In the genomic region with DNA sequence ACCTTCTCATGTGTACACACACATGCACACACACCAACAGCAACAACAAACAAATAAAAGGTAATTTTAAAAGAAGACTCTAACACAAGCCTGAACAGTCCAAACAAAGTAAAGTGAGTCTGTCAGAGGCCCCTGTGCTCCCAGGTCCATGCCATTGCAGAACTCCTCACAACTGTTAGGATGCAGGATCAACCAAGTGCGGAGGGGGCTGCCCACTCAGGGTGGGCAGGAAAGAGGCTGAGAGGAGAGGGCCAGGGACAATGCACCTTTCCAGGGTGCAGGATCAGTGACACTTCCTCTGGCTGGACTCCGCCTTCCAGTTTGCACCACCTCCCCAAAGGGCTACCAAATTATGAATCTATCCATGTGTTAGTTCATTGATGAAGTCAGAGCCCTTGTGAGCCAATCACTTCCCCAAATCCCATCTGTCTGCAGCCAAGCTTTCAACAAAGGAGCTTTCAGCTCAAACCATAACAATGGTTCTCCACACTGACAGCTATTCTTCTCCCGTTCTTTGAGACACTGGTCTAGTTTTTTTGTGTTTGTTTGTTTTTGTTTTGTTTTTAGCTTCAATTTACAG, we compare ENCODE assay signal across 20 mouse cellular contexts. TPM values are rescaled to one million over a fixed set of nuclear protein-coding genes. Genes with fewer than 3 reads are reported as not detected.
DNase-seq lines count a peak whose midpoint lies in the region; ATAC-seq and TF ChIP-seq lines count a peak whose summit lies in the region.
"Had no signal": no experiment of that assay in that cellular context is flagged by ENCODE, and none has a peak within 500 bp of the region (broad histone marks: within the 10 kb centered on the region; RNA-seq: fewer than 3 reads in every experiment).

No protein-coding gene starts in this region.

- H3K4me1 ChIP-seq in hindbrain, embryonic 10.5 days (replicated peaks), result peaks cover 19% of the 10 kb centered on the region
- H3K4me1 ChIP-seq in hindbrain, embryonic 13.5 days (replicated peaks), result no peaks in the 10 kb centered on the region; the same call in none of the 2 replicates
- H3K4me1 ChIP-seq in midbrain, embryonic 12.5 days, result peaks cover 4% of the 10 kb centered on the region; the same call in 1 of the 2 replicates
- H3K4me1 ChIP-seq: embryonic facial prominence, embryonic 12.5 days; heart, embryonic 15.5 days; liver, embryonic 13.5 days; stomach, embryonic 15.5 days had no signal

- H3K27me3 ChIP-seq in hindbrain, embryonic 10.5 days (ENCODE audit: insufficient read depth, poor library complexity, severe bottlenecking), result 0 out of 2 replicates have a peak, but pooled peaks cover 3% of the 10 kb centered on the region
- no peaks in the 10 kb centered on the region for H3K27me3 ChIP-seq in hindbrain, embryonic 13.5 days
- H3K27me3 ChIP-seq in midbrain, embryonic 12.5 days, result no peaks in the 10 kb centered on the region
- H3K27me3 ChIP-seq: embryonic facial prominence, embryonic 12.5 days; heart, embryonic 15.5 days; liver, embryonic 13.5 days; stomach, embryonic 15.5 days had no signal

- intact Hi-C loops in left cerebral cortex, adult 2 months (cut with DNase I), result loop anchor here (2.0 kb wide), 1 partner anchor 35 kb away; no protein-coding TSS in a partner anchor
- intact Hi-C loops in left cerebral cortex, postnatal 25 days (cut with DNase I), result loop anchor here (2.0 kb wide), 1 partner anchor 39 kb away; no protein-coding TSS in a partner anchor

- no peak overlapping the region for H3K4me3 ChIP-seq in hindbrain, embryonic 10.5 days
- no peak overlapping the region for H3K4me3 ChIP-seq in hindbrain, embryonic 13.5 days
- no peak overlapping the region for H3K4me3 ChIP-seq in left cerebral cortex, adult 2 months
- H3K4me3 ChIP-seq in midbrain, embryonic 12.5 days, result no peak overlapping the region
- H3K4me3 ChIP-seq: embryonic facial prominence, embryonic 12.5 days; heart, embryonic 15.5 days; liver, embryonic 13.5 days; stomach, embryonic 15.5 days had no signal

- H3K9ac ChIP-seq in hindbrain, embryonic 13.5 days, result no peak overlapping the region
- no peak overlapping the region for H3K9ac ChIP-seq in midbrain, embryonic 12.5 days (replicated peaks)
- H3K9ac ChIP-seq: embryonic facial prominence, embryonic 12.5 days; heart, embryonic 15.5 days; liver, embryonic 13.5 days; stomach, embryonic 15.5 days had no signal

- peak overlapping the region; percentile 68 for H3K27ac ChIP-seq in hindbrain, embryonic 10.5 days
- H3K27ac ChIP-seq in hindbrain, embryonic 13.5 days, result no peak overlapping the region
- H3K27ac ChIP-seq in left cerebral cortex, adult 2 months, result peak overlapping the region; percentile 40; the same call in 1 of the 2 replicates
- no peak overlapping the region for H3K27ac ChIP-seq in midbrain, embryonic 12.5 days (replicated peaks)
- H3K27ac ChIP-seq: embryonic facial prominence, embryonic 12.5 days; heart, embryonic 15.5 days; liver, embryonic 13.5 days; stomach, embryonic 15.5 days had no signal

- H3K9me3 ChIP-seq in hindbrain, embryonic 10.5 days, result no peaks in the 10 kb centered on the region
- no peaks in the 10 kb centered on the region for H3K9me3 ChIP-seq in hindbrain, embryonic 13.5 days
- no peaks in the 10 kb centered on the region for H3K9me3 ChIP-seq in midbrain, embryonic 12.5 days
- H3K9me3 ChIP-seq: embryonic facial prominence, embryonic 12.5 days; heart, embryonic 15.5 days; liver, embryonic 13.5 days; stomach, embryonic 15.5 days had no signal

- TF ChIP-seq CTCF in left cerebral cortex, adult 2 months (IDR thresholded peaks at IDR 0.05), result no peak

- ATAC-seq in hindbrain, embryonic 13.5 days (ENCODE audit: low FRiP score), result no peak
- peak; percentile 53; the same call in 1 of the 2 replicates for ATAC-seq in midbrain, embryonic 12.5 days (ENCODE audit: low FRiP score, low read depth)
- no peak for ATAC-seq in megakaryocyte, adult 5-6 weeks (ENCODE audit: poor library complexity, severe bottlenecking)

- DNase-seq in hindbrain, embryonic 10.5 days (ENCODE audit: low spot score), result no peak
- no peak for DNase-seq in left cerebral cortex, adult 2 months (ENCODE audit: extremely low spot score in 1 of 2, low spot score in 2 of 2)
- no peak for DNase-seq in left cerebral cortex, postnatal 25 days (ENCODE audit: low spot score in 2 of 2)
- peak; percentile 42 for DNase-seq in retina, embryonic 14.5 days (ENCODE audit: low spot score)
- DNase-seq: adrenal gland, adult 2 months; B cell, adult 2 months; cerebellum, adult 8-10 months; heart, postnatal 36 days; kidney, adult 11 months; kidney, postnatal 4 days; liver, embryonic 13.5 days; lung, adult 2 months; lung, postnatal 14 days; thymus, postnatal 36 days had no signal

- H3K36me3 ChIP-seq in hindbrain, embryonic 10.5 days, result no peaks in the 10 kb centered on the region
- no peaks in the 10 kb centered on the region for H3K36me3 ChIP-seq in hindbrain, embryonic 13.5 days
- H3K36me3 ChIP-seq in midbrain, embryonic 12.5 days, result no peaks in the 10 kb centered on the region
- H3K36me3 ChIP-seq: embryonic facial prominence, embryonic 12.5 days; heart, embryonic 15.5 days; liver, embryonic 13.5 days; stomach, embryonic 15.5 days had no signal

- H3K4me2 ChIP-seq in hindbrain, embryonic 13.5 days, result no peak overlapping the region
- H3K4me2 ChIP-seq in midbrain, embryonic 12.5 days (replicated peaks), result no peak overlapping the region
- H3K4me2 ChIP-seq: embryonic facial prominence, embryonic 12.5 days; heart, embryonic 15.5 days; liver, embryonic 13.5 days; stomach, embryonic 15.5 days had no signal

- 63% methylated on average over 3 of the region's 3 CpGs for WGBS in hindbrain, embryonic 10.5 days
- 48% methylated on average over 3 of the region's 3 CpGs for WGBS in hindbrain, embryonic 13.5 days
- 50% methylated on average over 3 of the region's 3 CpGs for WGBS in midbrain, embryonic 12.5 days

RNA-seq across cellular contexts. Expression of a gene that starts 49.4 kb away (rescaled TPM):
- 9.4 and 11.3 TPM in 2 replicates for polyA plus RNA-seq in hindbrain, embryonic 10.5 days (2016; fragmentation: Nextera tagmentation; extraction: Ambion mirVana)
- polyA plus RNA-seq in hindbrain, embryonic 13.5 days (2015; fragmentation: Nextera tagmentation; extraction: Ambion mirVana), result 21.6 and 23.6 TPM in 2 replicates
- total RNA-seq in left cerebral cortex, adult 2 months (2021), result 1 to 10 TPM; 6.7 to 8.1 TPM
- 1 to 10 TPM; 4.3 to 6.8 TPM for total RNA-seq in left cerebral cortex, postnatal 25 days (2021)
- 11.7 and 12.1 TPM in 2 replicates for polyA plus RNA-seq in midbrain, embryonic 12.5 days (2016; fragmentation: Nextera tagmentation; extraction: Ambion mirVana)
- 0.07 TPM in 1 of 2 replicates, not detected in the other for total RNA-seq in megakaryocyte, adult 5-6 weeks (2015)
- 0.15 and 0.69 TPM in 2 replicates for total RNA-seq in megakaryocyte, adult 5-6 weeks (2017)

Comparison
In these comparisons a context has a peak if more than half of its experiments do, and no peak if none do; other contexts are left out.
1. H3K27ac ChIP-seq: peak in hindbrain, embryonic 10.5 days (single experiment) and left cerebral cortex, adult 2 months (single experiment); none in hindbrain, embryonic 13.5 days (single experiment) and midbrain, embryonic 12.5 days (single experiment).